Mouse (Mus musculus) MEL (cell line): ENCODE measurements around the gene Gm14862. TPM values are rescaled to one million over a fixed set of nuclear protein-coding genes. Genes with fewer than 3 reads are reported as not detected.
"Not testable (repeated sequence)": the region's sequence is repeated elsewhere in the genome, so short reads cannot be mapped to it uniquely, and the experiment has no call there.

ENCODE experiments used
- DNase-seq: peaks from one replicate; pipeline ENCODE4 v3.0.0; 2011; ENCODE audit warnings: low read depth, low spot score
- H3K27ac ChIP-seq: 2 replicates; pipeline ENCODE4 v1.5.1; 2012; ENCODE audit warnings: low read depth, mild to moderate bottlenecking, control low read depth, low read length, moderate library complexity; ENCODE audit not compliant: control insufficient read depth
- H3K27me3 ChIP-seq, 2 experiments: fragments of 150-350 bp in 1 of 2; sonication (generic) in 1 of 2; 2 replicates each; pipeline ENCODE4 v1.6.1; 2012; ENCODE audit warnings: low read length in 2 of 2, mild to moderate bottlenecking in 2 of 2, improper control_type of control experiment in 1 of 2, moderate library complexity in 1 of 2; ENCODE audit not compliant: insufficient read depth in 2 of 2, control insufficient read depth in 1 of 2
- H3K36me3 ChIP-seq, 2 experiments: 2 replicates each; pipeline ENCODE4 v1.6.1; 2012 to 2014; ENCODE audit warnings: low read length in 2 of 2, improper control_type of control experiment in 1 of 2, inconsistent platforms in 1 of 2, mild to moderate bottlenecking in 1 of 2; ENCODE audit not compliant: insufficient read depth in 2 of 2, control insufficient read depth in 1 of 2
- H3K4me1 ChIP-seq, 2 experiments: fragments of 150-350 bp in 1 of 2; sonication (generic) in 1 of 2; 2 replicates each; pipeline ENCODE4 v1.6.1; 2012; ENCODE audit warnings: low read length in 2 of 2, improper control_type of control experiment in 1 of 2, mild to moderate bottlenecking in 1 of 2; ENCODE audit not compliant: insufficient read depth in 2 of 2, control insufficient read depth in 1 of 2
- H3K4me3 ChIP-seq, 2 experiments: fragments of 150-350 bp in 1 of 2; sonication (generic) in 1 of 2; 2 replicates each; pipeline ENCODE4 v1.5.1; 2012; ENCODE audit warnings: low read depth in 2 of 2, low read length in 2 of 2, mild to moderate bottlenecking in 2 of 2, moderate library complexity in 2 of 2, control low read depth in 1 of 2, improper control_type of control experiment in 1 of 2; ENCODE audit not compliant: control insufficient read depth in 1 of 2, insufficient read depth in 1 of 2
- H3K79me2 ChIP-seq: 2 replicates; pipeline ENCODE4 v1.6.1; 2012; ENCODE audit warnings: mild to moderate bottlenecking, low read length, moderate library complexity; ENCODE audit not compliant: control insufficient read depth, poor library complexity, insufficient read depth
- H3K9ac ChIP-seq: 2 replicates; pipeline ENCODE4 v1.6.1; 2012; ENCODE audit warnings: low read depth, mild to moderate bottlenecking, control low read depth, low read length, moderate library complexity; ENCODE audit not compliant: control insufficient read depth, poor library complexity, severe bottlenecking
- H3K9me3 ChIP-seq: fragments of 150-350 bp; sonication (generic); replicated peaks from 2 replicates; pipeline ENCODE4 v1.6.1; 2012; ENCODE audit warnings: mild to moderate bottlenecking, low read length, improper control_type of control experiment, moderate library complexity; ENCODE audit not compliant: insufficient read depth
- CHD2 ChIP-seq: IDR thresholded peaks from 2 replicates; pipeline ENCODE4 v1.6.1; 2011; ENCODE audit warnings: low read length, improper control_type of control experiment
- EP300 ChIP-seq, 2 experiments: IDR thresholded peaks; 2 replicates each; pipeline ENCODE4 v1.6.1; 2011; ENCODE audit warnings: improper control_type of control experiment in 2 of 2, low read length in 2 of 2, low read depth in 1 of 2, mild to moderate bottlenecking in 1 of 2
- JUND ChIP-seq: IDR thresholded peaks from 2 replicates; pipeline ENCODE4 v1.6.1; 2011; ENCODE audit warnings: low read depth, mild to moderate bottlenecking, improper control_type of control experiment, low read length
- MYB ChIP-seq: IDR thresholded peaks from 2 replicates; pipeline ENCODE4 v1.6.1; 2011; ENCODE audit warnings: mild to moderate bottlenecking, low read depth, low read length, improper control_type of control experiment
- NRF1 ChIP-seq: IDR thresholded peaks from 2 replicates; pipeline ENCODE4 v1.6.1; 2014; ENCODE audit warnings: low read depth, mild to moderate bottlenecking, inconsistent platforms, low read length, improper control_type of control experiment, moderate library complexity; ENCODE audit not compliant: poor library complexity, insufficient read depth, severe bottlenecking
- SIN3A ChIP-seq: IDR thresholded peaks from 2 replicates; pipeline ENCODE4 v1.6.1; 2012; ENCODE audit warnings: low read length, improper control_type of control experiment, inconsistent platforms
- TAL1 ChIP-seq: IDR thresholded peaks from 2 replicates; pipeline ENCODE4 v1.6.1; 2012; ENCODE audit warnings: mild to moderate bottlenecking, inconsistent platforms, low read length, moderate library complexity, mixed read lengths
- TBP ChIP-seq: IDR thresholded peaks from 2 replicates; pipeline ENCODE4 v1.8.0; 2011; ENCODE audit warnings: low read depth, low read length, improper control_type of control experiment
- USF1 ChIP-seq: IDR thresholded peaks from 2 replicates; pipeline ENCODE4 v1.6.1; 2014; ENCODE audit warnings: low read depth, mild to moderate bottlenecking, inconsistent platforms, low read length, improper control_type of control experiment, moderate library complexity
- polyA plus RNA-seq, 2 experiments: library from polyadenylated mRNA; stranded (reverse) in 1 of 2; unstranded in 1 of 2; fragments of >175 nt in 1 of 2; fragments of >200 nt in 1 of 2; gene quantifications; 2 replicates each; pipeline versions ENCODE4 v1.2.1 to v1.2.4; 2012; ENCODE audit warnings: low replicate concordance in 2 of 2, low read depth in 1 of 2; ENCODE audit not compliant: insufficient read length in 2 of 2, insufficient read depth in 1 of 2, missing spikeins in 1 of 2
- total RNA-seq: library from RNA; depleted of rRNA; stranded (reverse); fragments of 300-350 nt; gene quantifications from 2 replicates; pipeline ENCODE4 v1.2.3, GENCODE M21; 2012

Gene Gm14862
- total and polyA plus RNA-seq, 3 experiments: not detected

DNA sequence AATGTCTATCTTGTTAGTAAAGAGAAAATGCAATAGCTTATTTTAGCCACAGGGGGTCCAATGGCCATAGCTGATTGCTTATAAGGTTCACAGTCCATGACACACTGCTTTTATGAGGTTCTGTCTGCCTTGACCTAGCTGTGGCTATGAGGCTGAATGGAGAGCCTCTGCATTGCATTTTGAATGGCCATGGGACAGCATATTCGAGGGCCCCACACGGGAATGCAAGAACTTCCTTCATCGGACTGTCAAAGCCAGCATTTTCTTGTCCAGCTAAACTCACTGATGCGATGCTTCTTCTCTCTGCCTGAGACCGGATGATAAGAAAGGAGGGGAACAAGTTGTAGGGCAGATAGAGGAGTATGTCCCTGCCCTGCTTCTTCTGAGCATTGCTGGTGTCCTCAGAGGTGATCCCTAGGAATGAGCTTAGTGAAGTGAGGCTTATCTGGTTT lies 41.7 kb upstream of the Gm14862 start (continued):
- peak; percentile 90 for TF ChIP-seq EP300 (IDR thresholded peaks at IDR 0.05; ENCODE audit: low read depth in 1 of 2, low read length in 2 of 2)
- TF ChIP-seq CHD2: no peak
- TF ChIP-seq TAL1: peak; percentile 94
- no peak for TF ChIP-seq USF1
- TF ChIP-seq SIN3A: peak; percentile 51; the same call in 1 of the 2 replicates
- TF ChIP-seq MYB: no peak
- TF ChIP-seq TBP: no peak
- TF ChIP-seq NRF1: no peak
- TF ChIP-seq, all 39 proteins: peak for 9

DNA sequence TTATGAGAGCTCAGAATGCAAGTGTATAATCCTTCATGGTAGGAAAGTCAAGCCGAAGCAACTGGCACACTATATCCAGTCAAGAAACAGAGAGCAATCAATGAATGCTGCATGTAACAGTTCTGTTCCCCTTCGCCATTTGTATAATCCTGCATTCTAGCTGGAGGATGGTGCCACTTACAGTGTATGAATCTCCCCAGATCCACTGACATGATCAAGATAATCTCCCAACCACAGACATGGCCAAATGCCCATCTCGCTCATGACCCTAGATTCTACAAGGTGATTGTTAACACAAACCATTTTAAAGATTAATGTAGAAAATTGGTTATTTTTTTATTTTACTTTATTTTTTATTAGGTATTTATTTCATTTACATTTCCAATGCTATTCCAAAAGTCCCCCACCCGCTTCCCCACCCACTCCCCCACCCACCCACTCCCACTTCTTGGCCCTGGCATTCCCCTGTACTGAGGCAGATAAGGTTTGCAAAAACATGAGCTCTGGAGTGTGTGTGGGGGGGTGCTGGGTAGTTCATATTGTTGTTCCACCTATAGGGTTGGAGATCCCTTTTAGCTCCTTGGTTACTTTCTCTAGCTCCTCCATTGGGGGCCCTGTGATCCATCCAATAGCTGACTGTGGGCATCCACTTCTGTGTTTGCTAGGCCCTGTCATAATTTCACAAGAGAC lies 36.6 kb upstream of the Gm14862 start:
- H3K27ac ChIP-seq, H3K27me3 ChIP-seq, H3K36me3 ChIP-seq, H3K4me1 ChIP-seq, H3K79me2 ChIP-seq, DNase-seq, H3K9me3 ChIP-seq, H3K4me3 ChIP-seq, H3K9ac ChIP-seq: not testable (repeated sequence)

DNA sequence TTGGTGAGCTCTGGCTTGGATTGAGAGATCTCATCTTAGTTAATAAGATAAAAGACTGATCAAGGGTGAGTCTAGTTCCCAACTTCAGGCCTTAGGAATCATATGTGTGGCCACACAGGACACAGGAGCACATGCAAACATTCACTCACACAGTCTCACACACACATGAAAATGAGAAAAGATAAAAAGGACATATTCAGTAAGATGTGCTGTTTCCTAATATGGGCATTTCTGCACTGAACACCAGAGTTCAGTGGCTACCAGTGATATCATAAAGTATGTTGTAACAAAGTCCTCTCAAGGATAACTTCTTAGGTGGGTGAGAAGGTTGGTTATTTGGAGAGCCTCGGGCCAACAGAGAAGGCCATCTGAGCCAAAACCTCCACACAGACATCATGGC lies 26.8 kb upstream of the Gm14862 start, which contains the start of gene H2al1m:
H2al1m (plus strand) TSS at position 301 of the 400 bp plus-strand sequence.
- not testable (repeated sequence) for H3K9me3 ChIP-seq, H3K27me3 ChIP-seq, H3K4me3 ChIP-seq, DNase-seq, H3K27ac ChIP-seq, H3K79me2 ChIP-seq, H3K4me1 ChIP-seq, H3K9ac ChIP-seq
- peaks cover 0 to 10% of the 10 kb centered on the region in 2 experiments for H3K36me3 ChIP-seq

DNA sequence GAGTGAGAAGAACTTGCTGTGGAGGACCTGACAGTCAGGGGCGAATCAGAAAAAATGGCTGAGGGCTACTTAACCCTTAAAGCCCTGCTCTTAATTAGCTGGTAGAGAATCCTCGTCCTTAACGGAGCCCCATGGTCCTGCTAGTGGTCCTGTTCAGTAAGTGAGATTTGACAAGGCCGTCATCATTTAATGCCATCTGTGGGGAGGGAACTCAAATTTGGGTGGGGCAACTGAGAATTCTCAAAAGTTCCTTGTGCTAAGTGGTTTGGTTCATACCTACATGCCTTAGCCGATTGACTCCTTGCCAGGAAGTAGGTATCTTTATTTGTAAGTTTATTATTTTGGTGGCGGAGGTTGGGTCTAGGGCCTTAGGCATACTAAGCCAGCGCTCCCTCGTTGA lies 17.6 kb upstream of the Gm14862 start:
- no peaks in the 10 kb centered on the region for H3K27me3 ChIP-seq
- H3K27ac ChIP-seq: peak overlapping the region; percentile 85
- DNase-seq: peak; percentile 55
- peak overlapping the region; percentile 92 for H3K9ac ChIP-seq
- no peaks in the 10 kb centered on the region for H3K9me3 ChIP-seq
- peak overlapping the region; percentile 96 to 97 for H3K4me3 ChIP-seq
- H3K36me3 ChIP-seq: peaks cover 0 to 24% of the 10 kb centered on the region in 2 experiments; a peak in 3 of 4 replicates
- TF ChIP-seq JUND (no peak), TBP (peak; percentile 32; the same call in 1 of the 2 replicates)
- H3K79me2 ChIP-seq: peaks cover 39% of the 10 kb centered on the region
- H3K4me1 ChIP-seq: peaks cover 10 to 15% of the 10 kb centered on the region in 2 experiments; a peak in 3 of 4 replicates
